Mouse (Mus musculus): ENCODE measurements around the gene Atp2c1. TPM values are rescaled to one million over a fixed set of nuclear protein-coding genes. Genes with fewer than 3 reads are reported as not detected.
A peak's percentile ranks its signal among the peaks of the same experiment; 100 is the strongest.

The Atp2c1 gene
- polyA plus RNA-seq, 1 experiment from 2014 or later: 57.7 TPM

- Histone ChIP-seq H3K36me3 (no peaks in the 10 kb centered on the region), H3K27me3 (no peaks in the 10 kb centered on the region), H3K9me3 (replicated peaks) (no peaks in the 10 kb centered on the region), H3K4me3 (replicated peaks) (no peak overlapping the region), H3K9ac (no peak overlapping the region), H3K27ac (replicated peaks) (peak overlapping the region; percentile 35), H3K4me1 (peaks cover 29% of the 10 kb centered on the region), H3K4me2 (replicated peaks) (no peak overlapping the region)
- 41% methylated on average over 2 of the region's 2 CpGs for WGBS
- no peak for ATAC-seq (ENCODE audit: insufficient number of reproducible peaks, low FRiP score, low TSS enrichment, low read depth)
Observed at GRCm38 (mm10) chr9:105523038-105523437, 4.1 kb downstream of the Atp2c1 start.

DNA sequence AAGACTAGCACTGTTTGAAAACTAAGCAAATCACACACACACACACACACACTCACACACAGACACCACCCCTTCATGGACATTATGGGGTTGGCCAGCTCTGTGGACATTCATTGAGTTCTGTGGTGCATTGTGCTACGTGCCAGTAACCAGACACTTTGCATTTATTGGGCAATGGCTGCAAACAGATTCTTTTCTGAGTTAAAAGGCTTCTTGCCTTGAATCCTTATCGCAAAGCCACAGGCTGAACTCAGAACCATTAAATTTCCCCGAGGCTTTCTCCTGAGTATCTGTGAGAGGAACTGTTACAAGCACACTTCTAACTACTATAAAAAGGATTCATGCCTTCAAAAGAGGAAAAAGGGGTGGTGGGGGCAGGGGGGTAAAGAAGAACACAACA, 5.1 kb downstream of the Atp2c1 start:
- no peak overlapping the region for H3K27ac ChIP-seq (replicated peaks)
- 28% methylated on average over 3 of the region's 3 CpGs for WGBS
- ATAC-seq (ENCODE audit: insufficient number of reproducible peaks, low FRiP score, low TSS enrichment, low read depth): no peak

GRCm38 (mm10) chr9:105520776-105521552, 6.2 kb downstream of the Atp2c1 start:
- Histone ChIP-seq H3K4me1 (peaks cover 29% of the 10 kb centered on the region), H3K4me2 (replicated peaks) (0 out of 2 replicates have a peak overlapping the region, but pooled peaks have one; percentile 9), H3K36me3 (no peaks in the 10 kb centered on the region), H3K4me3 (replicated peaks) (no peak overlapping the region), H3K27me3 (no peaks in the 10 kb centered on the region), H3K9ac (no peak overlapping the region), H3K9me3 (replicated peaks) (no peaks in the 10 kb centered on the region), H3K27ac (replicated peaks) (no peak overlapping the region)
- no peak for ATAC-seq (ENCODE audit: insufficient number of reproducible peaks, low FRiP score, low TSS enrichment, low read depth)
- 45% methylated on average over 24 of the region's 24 CpGs for WGBS

More for the DNA sequence above, 5.1 kb downstream of the Atp2c1 start:
- no peaks in the 10 kb centered on the region for H3K27me3 ChIP-seq
- no peak overlapping the region for H3K4me3 ChIP-seq (replicated peaks)
- no peak overlapping the region for H3K9ac ChIP-seq
- H3K36me3 ChIP-seq: no peaks in the 10 kb centered on the region
- no peaks in the 10 kb centered on the region for H3K9me3 ChIP-seq (replicated peaks)
- H3K4me2 ChIP-seq (replicated peaks): no peak overlapping the region
- peaks cover 29% of the 10 kb centered on the region for H3K4me1 ChIP-seq

GRCm38 (mm10) chr9:105519278-105519883, 7.7 kb downstream of the Atp2c1 start:
- no peaks in the 10 kb centered on the region for H3K36me3 ChIP-seq
- H3K27ac ChIP-seq (replicated peaks): no peak overlapping the region
- no peak overlapping the region for H3K4me2 ChIP-seq (replicated peaks)
- no peak for ATAC-seq (ENCODE audit: insufficient number of reproducible peaks, low FRiP score, low TSS enrichment, low read depth)
- H3K9me3 ChIP-seq (replicated peaks): no peaks in the 10 kb centered on the region
- no peak overlapping the region for H3K9ac ChIP-seq
- H3K4me3 ChIP-seq (replicated peaks): no peak overlapping the region
- 47% methylated on average over 6 of the region's 6 CpGs for WGBS
- no peaks in the 10 kb centered on the region for H3K27me3 ChIP-seq
- peaks cover 22% of the 10 kb centered on the region for H3K4me1 ChIP-seq

GRCm38 (mm10) chr9:105503690-105504089, 23.4 kb downstream of the Atp2c1 start:
- Histone ChIP-seq H3K4me3 (replicated peaks) (no peak overlapping the region), H3K4me1 (peaks cover 4% of the 10 kb centered on the region; the same call in 1 of the 2 replicates), H3K27ac (replicated peaks) (no peak overlapping the region), H3K9me3 (replicated peaks) (no peaks in the 10 kb centered on the region), H3K9ac (no peak overlapping the region), H3K27me3 (no peaks in the 10 kb centered on the region), H3K36me3 (no peaks in the 10 kb centered on the region), H3K4me2 (replicated peaks) (no peak overlapping the region)
- ATAC-seq (ENCODE audit: insufficient number of reproducible peaks, low FRiP score, low TSS enrichment, low read depth): no peak
- 86% methylated on average over 5 of the region's 5 CpGs for WGBS

DNA sequence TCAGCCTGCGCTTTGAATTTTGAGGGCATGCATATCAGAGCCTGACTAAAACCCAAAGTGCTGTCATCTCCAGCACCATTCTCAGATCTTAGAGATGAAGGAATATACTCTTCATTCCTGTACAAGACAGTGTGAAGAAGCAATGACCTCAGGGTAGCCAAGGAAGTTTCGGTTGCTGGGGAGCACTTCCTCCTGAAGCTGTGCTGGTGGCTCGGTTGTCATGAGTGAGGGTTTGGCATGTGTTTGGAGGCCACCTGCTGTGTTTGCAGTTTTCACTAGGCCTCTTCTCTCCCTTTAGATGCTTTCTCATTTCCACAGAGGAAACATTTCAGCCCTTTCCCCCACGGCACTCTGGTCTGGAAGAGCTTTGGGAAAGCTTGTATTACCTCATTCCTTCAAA, 24.7 kb downstream of the Atp2c1 start:
- Histone ChIP-seq H3K27ac (replicated peaks) (no peak overlapping the region), H3K36me3 (no peaks in the 10 kb centered on the region), H3K4me3 (replicated peaks) (no peak overlapping the region), H3K9me3 (replicated peaks) (no peaks in the 10 kb centered on the region), H3K27me3 (no peaks in the 10 kb centered on the region), H3K9ac (no peak overlapping the region), H3K4me2 (replicated peaks) (no peak overlapping the region), H3K4me1 (peaks cover 4% of the 10 kb centered on the region; the same call in 1 of the 2 replicates)
- no peak for ATAC-seq (ENCODE audit: insufficient number of reproducible peaks, low FRiP score, low TSS enrichment, low read depth)
- WGBS: 45% methylated on average over 4 of the region's 4 CpGs

DNA sequence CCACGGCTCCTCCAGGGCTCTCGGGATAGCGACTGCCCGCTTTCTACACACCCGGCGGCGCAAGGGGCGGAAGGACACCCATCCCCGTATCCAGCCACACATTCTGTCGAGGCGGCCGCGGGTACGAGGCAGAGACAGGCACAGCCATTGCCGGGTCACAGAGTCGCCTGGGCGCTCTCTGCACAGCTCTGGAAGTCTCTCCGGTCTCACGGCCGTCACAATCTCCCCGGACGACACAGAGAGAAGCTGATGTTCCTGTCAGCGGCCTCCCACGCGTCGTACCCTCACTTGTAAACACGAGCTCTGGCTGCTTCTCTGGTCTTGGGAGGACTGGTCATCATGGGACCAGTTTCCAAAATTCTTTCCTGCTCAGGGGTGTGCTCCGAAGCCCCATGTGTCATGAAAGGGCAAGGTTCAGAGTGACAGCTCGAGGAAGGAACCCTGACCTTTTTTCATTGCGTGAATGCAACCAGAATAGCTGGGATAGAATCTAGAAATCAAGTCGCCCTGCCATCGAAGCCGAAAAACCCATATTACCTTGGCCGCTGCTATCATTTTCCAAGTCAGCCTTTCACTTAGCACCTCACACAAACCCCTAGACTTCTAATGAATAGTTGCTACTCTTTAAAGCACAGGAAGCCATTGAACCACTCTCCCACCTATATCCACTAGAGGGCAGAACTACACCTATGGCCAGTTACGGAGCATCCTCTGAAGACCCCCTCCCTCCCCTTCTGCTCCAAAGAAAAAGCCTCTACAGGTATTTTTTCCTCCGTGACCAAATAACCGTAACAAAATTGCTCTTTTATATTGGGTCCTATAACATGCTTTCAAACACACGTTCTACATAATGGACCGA, 31.6 kb downstream of the Atp2c1 start:
- under 1% methylated on average over 39 of the region's 39 CpGs for WGBS
- H3K27me3 ChIP-seq: no peaks in the 10 kb centered on the region
- H3K4me1 ChIP-seq: peaks cover 13% of the 10 kb centered on the region; the same call in 1 of the 2 replicates
- peak overlapping the region; percentile 92 for H3K9ac ChIP-seq
- peak overlapping the region; percentile 89 for H3K4me3 ChIP-seq (replicated peaks)
- no peaks in the 10 kb centered on the region for H3K9me3 ChIP-seq (replicated peaks)
- H3K4me2 ChIP-seq (replicated peaks): peak overlapping the region; percentile 89
- H3K36me3 ChIP-seq: no peaks in the 10 kb centered on the region
- no peak; the same call in 1 of the 2 replicates for ATAC-seq (ENCODE audit: insufficient number of reproducible peaks, low FRiP score, low TSS enrichment, low read depth)
- H3K27ac ChIP-seq (replicated peaks): peak overlapping the region; percentile 98

DNA sequence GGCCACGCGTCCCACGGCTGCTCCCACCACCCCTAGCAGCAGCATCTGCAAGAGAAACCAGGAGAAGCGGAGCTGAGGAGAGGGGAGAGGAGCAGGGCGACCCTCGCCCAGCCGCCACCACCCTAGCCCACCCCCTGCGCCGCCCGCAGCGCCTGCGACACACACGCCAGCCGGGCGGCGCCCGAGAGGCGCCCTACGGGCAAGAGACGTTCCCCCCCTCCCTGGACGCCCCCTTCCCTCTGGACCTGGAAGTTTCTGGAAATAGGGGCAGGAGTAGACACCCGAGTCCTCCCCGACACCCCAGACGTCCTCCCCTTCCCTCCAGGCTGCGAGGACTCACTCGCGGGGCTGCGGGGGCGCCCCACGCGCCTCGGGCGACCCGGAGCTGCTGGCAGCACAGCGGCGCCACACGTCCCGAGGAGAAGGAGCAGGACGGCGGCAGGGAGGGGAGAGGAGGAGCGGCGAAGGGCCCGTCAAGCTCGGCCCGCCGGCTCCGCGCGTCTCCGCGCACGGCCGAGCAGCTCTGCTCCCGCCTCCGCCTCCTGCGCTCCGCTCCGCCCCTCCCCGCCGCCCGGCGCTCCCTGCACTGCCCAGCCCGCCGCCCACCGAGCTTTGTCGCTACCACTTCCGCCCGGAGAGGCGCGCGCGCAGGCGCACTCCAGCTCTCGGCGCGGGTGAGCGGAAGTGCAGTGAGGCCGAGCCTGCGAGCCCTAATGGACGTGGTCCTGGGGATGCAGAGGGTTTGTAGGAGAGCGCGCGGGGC, 32.4 kb downstream of the Atp2c1 start:
- Histone ChIP-seq H3K4me2 (replicated peaks) (peak overlapping the region; percentile 89), H3K27me3 (no peaks in the 10 kb centered on the region), H3K9me3 (replicated peaks) (no peaks in the 10 kb centered on the region), H3K4me1 (peaks cover 13% of the 10 kb centered on the region; the same call in 1 of the 2 replicates), H3K36me3 (no peaks in the 10 kb centered on the region), H3K4me3 (replicated peaks) (peak overlapping the region; percentile 89), H3K27ac (replicated peaks) (peak overlapping the region; percentile 98), H3K9ac (peak overlapping the region; percentile 93)
- ATAC-seq (ENCODE audit: insufficient number of reproducible peaks, low FRiP score, low TSS enrichment, low read depth): peak; percentile 100
- WGBS: 2% methylated on average over 76 of the region's 83 CpGs

GRCm38 (mm10) chr9:105492744-105493143, 34.4 kb downstream of the Atp2c1 start:
- no peak overlapping the region for H3K4me3 ChIP-seq (replicated peaks)
- peaks cover 17% of the 10 kb centered on the region; the same call in 1 of the 2 replicates for H3K4me1 ChIP-seq
- H3K36me3 ChIP-seq: no peaks in the 10 kb centered on the region
- 69% methylated on average over 3 of the region's 3 CpGs for WGBS
- H3K9me3 ChIP-seq (replicated peaks): no peaks in the 10 kb centered on the region
- no peak for ATAC-seq (ENCODE audit: insufficient number of reproducible peaks, low FRiP score, low TSS enrichment, low read depth)
- H3K9ac ChIP-seq: no peak overlapping the region
- H3K4me2 ChIP-seq (replicated peaks): no peak overlapping the region
- no peaks in the 10 kb centered on the region for H3K27me3 ChIP-seq
- H3K27ac ChIP-seq (replicated peaks): no peak overlapping the region

GRCm38 (mm10) chr9:105488363-105488762, 38.8 kb downstream of the Atp2c1 start:
- H3K9me3 ChIP-seq (replicated peaks): no peaks in the 10 kb centered on the region
- H3K4me3 ChIP-seq (replicated peaks): no peak overlapping the region
- no peaks in the 10 kb centered on the region for H3K36me3 ChIP-seq
- no peaks in the 10 kb centered on the region for H3K27me3 ChIP-seq
- no peak overlapping the region for H3K4me2 ChIP-seq (replicated peaks)
- H3K4me1 ChIP-seq: peaks cover 7% of the 10 kb centered on the region; the same call in 1 of the 2 replicates
- ATAC-seq (ENCODE audit: insufficient number of reproducible peaks, low FRiP score, low TSS enrichment, low read depth): no peak
- WGBS: 47% methylated on average over 5 of the region's 5 CpGs
- no peak overlapping the region for H3K27ac ChIP-seq (replicated peaks)
- no peak overlapping the region for H3K9ac ChIP-seq

All from embryonic facial prominence, embryonic 15.5 days (tissue).